Mouse (Mus musculus): ENCODE results near the gene Gm5767.

DNA sequence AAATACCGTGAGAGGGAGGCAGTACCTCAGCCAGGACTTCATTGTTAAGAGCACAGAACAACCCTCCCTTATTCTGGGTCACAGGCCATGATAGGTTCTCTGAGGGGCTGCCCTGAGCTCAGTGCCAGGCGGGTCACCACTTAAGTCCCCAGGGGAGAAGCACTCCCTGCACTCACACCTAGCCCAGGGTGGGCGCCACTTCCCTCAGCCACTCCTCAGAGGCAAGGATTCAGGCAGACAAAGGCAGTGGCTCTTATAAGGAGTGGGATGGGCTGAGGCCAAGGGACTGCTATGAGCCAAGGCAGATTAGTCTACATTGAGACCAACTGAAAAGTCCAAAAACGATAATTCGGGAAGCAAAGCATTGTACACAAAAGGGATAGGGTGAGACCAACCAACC lies 15.2 kb upstream of the Gm5767 start:
- no peak for TF ChIP-seq CTCF (IDR thresholded peaks at IDR 0.05 in 2 of 3, conservative IDR thresholded peaks at IDR 0.05 in 1 of 3; ENCODE audit: control insufficient read depth in 1 of 3, insufficient read depth in 1 of 3, low read depth in 2 of 3, low read length in 3 of 3, poor library complexity in 1 of 3, severe bottlenecking in 1 of 3)
- no peak for TF ChIP-seq MAFK (IDR thresholded peaks at IDR 0.05; ENCODE audit: borderline replicate concordance, low read depth, low read length)
- no peak for TF ChIP-seq CHD2 (IDR thresholded peaks at IDR 0.05; ENCODE audit: low read length)
- TF ChIP-seq POLR2A (IDR thresholded peaks at IDR 0.05; ENCODE audit: control insufficient read depth in 1 of 2, insufficient read depth in 1 of 2, low read depth in 1 of 2, low read length in 2 of 2, poor library complexity in 1 of 2) = no peak
- TF ChIP-seq MAX (IDR thresholded peaks at IDR 0.05; ENCODE audit: low read length) = no peak
- TF ChIP-seq RCOR1 (IDR thresholded peaks at IDR 0.05; ENCODE audit: low read depth, low read length) = no peak
- no peak for TF ChIP-seq NRF1 (IDR thresholded peaks at IDR 0.05; ENCODE audit: insufficient read depth, low read depth, low read length, poor library complexity, severe bottlenecking)
- TF ChIP-seq MXI1 (IDR thresholded peaks at IDR 0.05; ENCODE audit: low read depth, low read length) = no peak
- TF ChIP-seq EP300 (IDR thresholded peaks at IDR 0.05; ENCODE audit: low read depth in 1 of 2, low read length in 2 of 2) = no peak
- TF ChIP-seq E2F4 (IDR thresholded peaks at IDR 0.05; ENCODE audit: borderline replicate concordance, low read depth, low read length) = no peak
- no peak for TF ChIP-seq SIN3A (IDR thresholded peaks at IDR 0.05; ENCODE audit: low read length)
